Mouse (Mus musculus) limb, embryonic 14.5 days (tissue): ENCODE data around the gene Glcci1. TPM values are rescaled to one million over a fixed set of nuclear protein-coding genes. Genes with fewer than 3 reads are reported as not detected.

Experiments used
- ATAC-seq: fragments of 200-750 bp; cut with Nextera tagmentation; 2 replicates; pipeline ENCODE4 v1.8.0; 2017; ENCODE audit warnings: low read depth, moderate number of reproducible peaks, moderate TSS enrichment; ENCODE audit not compliant: low FRiP score
- DNase-seq: peaks from one replicate; pipeline ENCODE4 v3.0.0-alpha.2; 2015; ENCODE audit warnings: low spot score
- H3K27ac ChIP-seq: fragments of 300-500 bp; sonication (generic); replicated peaks from 2 replicates; pipeline ENCODE4 v1.5.1; 2014; ENCODE audit warnings: low read depth, mild to moderate bottlenecking, low read length, moderate library complexity, mixed read lengths
- H3K27me3 ChIP-seq: fragments of 300-500 bp; sonication (generic); 2 replicates; pipeline ENCODE4 v1.6.1; 2014; ENCODE audit warnings: low read length, mixed read lengths; ENCODE audit not compliant: control insufficient read depth, insufficient read depth
- H3K36me3 ChIP-seq: fragments of 300-500 bp; sonication (generic); 2 replicates; pipeline ENCODE4 v1.6.1; 2014; ENCODE audit warnings: mild to moderate bottlenecking, low read length, moderate library complexity, mixed read lengths; ENCODE audit not compliant: control insufficient read depth, insufficient read depth
- H3K4me1 ChIP-seq: fragments of 300-500 bp; sonication (generic); 2 replicates; pipeline ENCODE4 v1.6.1; 2014; ENCODE audit warnings: antibody characterized with exemption, low read length, mixed read lengths; ENCODE audit not compliant: control insufficient read depth, insufficient read depth
- H3K4me2 ChIP-seq: fragments of 300-500 bp; sonication (generic); replicated peaks from 2 replicates; pipeline ENCODE4 v1.6.1; 2014; ENCODE audit warnings: low read depth, mild to moderate bottlenecking, low read length, moderate library complexity; ENCODE audit not compliant: severe bottlenecking
- H3K4me3 ChIP-seq: fragments of 300-500 bp; sonication (generic); replicated peaks from 2 replicates; pipeline ENCODE4 v1.5.1; 2014; ENCODE audit warnings: low read length
- H3K9ac ChIP-seq: fragments of 300-500 bp; sonication (generic); 2 replicates; pipeline ENCODE4 v1.6.1; 2014; ENCODE audit warnings: mild to moderate bottlenecking, low read depth, low read length, moderate library complexity; ENCODE audit not compliant: severe bottlenecking
- H3K9me3 ChIP-seq: fragments of 300-500 bp; sonication (generic); 2 replicates; pipeline ENCODE4 v1.6.1; 2016; ENCODE audit warnings: low read length; ENCODE audit not compliant: control insufficient read depth
- POLR2A ChIP-seq: fragments of 200-500 bp; IDR thresholded peaks from 2 replicates; pipeline ENCODE4 v1.8.0; 2012; ENCODE audit warnings: inconsistent platforms, mild to moderate bottlenecking, moderate library complexity, borderline replicate concordance; ENCODE audit not compliant: insufficient read depth, insufficient read length; ENCODE audit errors: extremely low read depth
- WGBS: fragments of 180-500 bp; shearing (Covaris S2); extraction: QIAGEN DNeasy Blood & Tissue Kit; methylation state at CpG from one replicate; pipeline ENCODE4 v1.1.7; 2014; 5-methylcytosine and 5-hydroxymethylcytosine counted together
- polyA plus RNA-seq, 2 experiments: library from polyadenylated mRNA; depleted of rRNA in 1 of 2; stranded (reverse) in 1 of 2; unstranded in 1 of 2; fragments of >200 nt; fragmentation: Nextera tagmentation in 1 of 2; extraction: Ambion mirVana in 1 of 2; gene quantifications; 2 replicates each; pipeline versions ENCODE4 v1.2.1 to v1.2.3; 2012 to 2014

Glcci1 gene
- polyA plus RNA-seq, 2 experiments = 10.1 to 11.9 TPM

GRCm38 (mm10) chr6:8512416-8512815 lies 3.0 kb downstream of the Glcci1 start:
- TF ChIP-seq POLR2A = no peak
- 25% methylated on average over 8 of the region's 8 CpGs for WGBS
- H3K27me3 ChIP-seq = no peaks in the 10 kb centered on the region

GRCm38 (mm10) chr6:8519687-8520086 lies 10.3 kb downstream of the Glcci1 start:
- Histone ChIP-seq H3K36me3 (no peaks in the 10 kb centered on the region), H3K27me3 (no peaks in the 10 kb centered on the region), H3K9ac (no peak overlapping the region), H3K4me1 (no peaks in the 10 kb centered on the region), H3K27ac (no peak overlapping the region), H3K9me3 (no peaks in the 10 kb centered on the region), H3K4me3 (no peak overlapping the region), H3K4me2 (no peak overlapping the region)
- ATAC-seq (no peak), DNase-seq (no peak)
- no peak for TF ChIP-seq POLR2A
- WGBS = 81% methylated on average over 3 of the region's 3 CpGs

More at GRCm38 (mm10) chr6:8512416-8512815, 3.0 kb downstream of the Glcci1 start:
- no peaks in the 10 kb centered on the region for H3K9me3 ChIP-seq
- peaks cover 23% of the 10 kb centered on the region for H3K4me1 ChIP-seq
- DNase-seq (no peak), ATAC-seq (no peak)
- H3K4me3 ChIP-seq = peak overlapping the region; percentile 90
- no peaks in the 10 kb centered on the region for H3K36me3 ChIP-seq
- H3K4me2 ChIP-seq = peak overlapping the region; percentile 69
- peak overlapping the region; percentile 37 for H3K9ac ChIP-seq
- no peak overlapping the region for H3K27ac ChIP-seq

GRCm38 (mm10) chr6:8521231-8521630 lies 11.8 kb downstream of the Glcci1 start:
- H3K9me3 ChIP-seq = no peaks in the 10 kb centered on the region
- 93% methylated on average over 4 of the region's 4 CpGs for WGBS
- H3K4me2 ChIP-seq = no peak overlapping the region
- H3K36me3 ChIP-seq = no peaks in the 10 kb centered on the region
- no peaks in the 10 kb centered on the region for H3K27me3 ChIP-seq
- no peak overlapping the region for H3K27ac ChIP-seq
- no peak overlapping the region for H3K4me3 ChIP-seq
- no peak overlapping the region for H3K9ac ChIP-seq
- H3K4me1 ChIP-seq = no peaks in the 10 kb centered on the region
- ATAC-seq (no peak), DNase-seq (no peak)
- no peak for TF ChIP-seq POLR2A

GRCm38 (mm10) chr6:8524717-8525116 lies 15.3 kb downstream of the Glcci1 start:
- no peaks in the 10 kb centered on the region for H3K27me3 ChIP-seq
- WGBS = 91% methylated on average over 5 of the region's 5 CpGs
- no peak overlapping the region for H3K4me3 ChIP-seq
- H3K4me1 ChIP-seq = no peaks in the 10 kb centered on the region
- H3K36me3 ChIP-seq = no peaks in the 10 kb centered on the region
- no peak overlapping the region for H3K9ac ChIP-seq
- no peak for TF ChIP-seq POLR2A
- ATAC-seq = no peak
- no peak for DNase-seq
- no peak overlapping the region for H3K27ac ChIP-seq
- no peaks in the 10 kb centered on the region for H3K9me3 ChIP-seq
- H3K4me2 ChIP-seq = no peak overlapping the region

- Histone ChIP-seq H3K9me3 (no peaks in the 10 kb centered on the region), H3K4me1 (no peaks in the 10 kb centered on the region), H3K9ac (no peak overlapping the region), H3K27ac (no peak overlapping the region), H3K36me3 (no peaks in the 10 kb centered on the region), H3K4me2 (no peak overlapping the region), H3K4me3 (no peak overlapping the region), H3K27me3 (no peaks in the 10 kb centered on the region)
- 86% methylated on average over 4 of the region's 4 CpGs for WGBS
- ATAC-seq (no peak), DNase-seq (no peak)
- no peak for TF ChIP-seq POLR2A
Observed at GRCm38 (mm10) chr6:8531104-8531894, 21.9 kb downstream of the Glcci1 start.
